15 mouse cellular contexts compared by ENCODE assay signal in genomic region chr17:83902523-83902922, GRCm38 (mm10). TPM values are rescaled to one million over a fixed set of nuclear protein-coding genes. Genes with fewer than 3 reads are reported as not detected.
A peak's percentile ranks its signal among the peaks of the same experiment; 100 is the strongest.
DNase-seq lines count a peak whose midpoint lies in the region; ATAC-seq lines count a peak whose summit lies in the region.
"Had no signal": no experiment of that assay in that cellular context is flagged by ENCODE, and none has a peak within 500 bp of the region (broad histone marks: within the 10 kb centered on the region; RNA-seq: fewer than 3 reads in every experiment).

No protein-coding gene starts in this region.

- no peaks in the 10 kb centered on the region for H3K9me3 ChIP-seq in stomach, embryonic 14.5 days (ENCODE audit: control insufficient read depth, low read depth, low read length)
- H3K9me3 ChIP-seq: liver, embryonic 13.5 days had no signal

- 63% methylated on average over 3 of the region's 3 CpGs for WGBS in stomach, embryonic 14.5 days

- H3K27me3 ChIP-seq in stomach, embryonic 14.5 days (ENCODE audit: control insufficient read depth, insufficient read depth, low read length), result no peaks in the 10 kb centered on the region

- no peak for ATAC-seq in CD4-positive, CD25-positive, alpha-beta regulatory T cell, adult 4 months
- peak; percentile 22 to 39; a peak in 3 of 4 replicates for ATAC-seq in hematopoietic stem cell, adult 5-6 weeks (replicated peaks in 1 of 2; ENCODE audit: insufficient read depth in 1 of 2, low FRiP score in 2 of 2, low TSS enrichment in 1 of 2, low read depth in 1 of 2, poor library complexity in 2 of 2, severe bottlenecking in 2 of 2)
- no peak for ATAC-seq in stomach, embryonic 14.5 days (ENCODE audit: insufficient number of reproducible peaks, insufficient read depth, low FRiP score, low read depth)
- ATAC-seq in megakaryocyte progenitor cell, adult 5-6 weeks (replicated peaks; ENCODE audit: poor library complexity), result no peak
- ATAC-seq: forebrain, postnatal 0 days had no signal

- peak overlapping the region; percentile 13; the same call in 1 of the 2 replicates for H3K27ac ChIP-seq in stomach, embryonic 14.5 days (ENCODE audit: low read length)
- H3K27ac ChIP-seq: liver, embryonic 13.5 days had no signal

- H3K9ac ChIP-seq in stomach, embryonic 14.5 days (replicated peaks; ENCODE audit: low read depth, low read length), result no peak overlapping the region
- H3K9ac ChIP-seq: forebrain, postnatal 0 days; liver, embryonic 13.5 days had no signal

- peaks cover 29% of the 10 kb centered on the region; the same call in 1 of the 2 replicates for H3K4me1 ChIP-seq in stomach, embryonic 14.5 days (ENCODE audit: control insufficient read depth, insufficient read depth, low read length)

- no peak overlapping the region for H3K4me3 ChIP-seq in stomach, embryonic 14.5 days (ENCODE audit: low read depth, low read length)
- H3K4me3 ChIP-seq: liver, embryonic 13.5 days had no signal

- H3K36me3 ChIP-seq in stomach, embryonic 14.5 days (ENCODE audit: control insufficient read depth, insufficient read depth, low read length), result no peaks in the 10 kb centered on the region
- H3K36me3 ChIP-seq: liver, embryonic 13.5 days had no signal

- no peak overlapping the region for H3K4me2 ChIP-seq in stomach, embryonic 14.5 days (replicated peaks; ENCODE audit: low read depth, low read length)
- H3K4me2 ChIP-seq: liver, embryonic 13.5 days had no signal

- DNase-seq in CD4-positive, CD25-positive, alpha-beta regulatory T cell, adult 2 months (ENCODE audit: low read depth, low spot score), result peak; percentile 29
- DNase-seq in NIH3T3 (ENCODE audit: low read depth), result peak; percentile 38
- no peak for DNase-seq in left cerebral cortex, adult 9 months (ENCODE audit: low spot score in 2 of 2)
- no peak for DNase-seq in lung, postnatal 4 days
- DNase-seq: cerebellum, adult 9-11 months; forebrain, postnatal 0 days; kidney, postnatal 36 days; layer of hippocampus, postnatal 36 days; liver, embryonic 13.5 days; lung, postnatal 36 days; right cerebral cortex, postnatal 14 days had no signal

RNA-seq across cellular contexts. Expression of gene Haao, which starts 54.8 kb away (rescaled TPM):
- polyA plus RNA-seq in CD4-positive, CD25-positive, alpha-beta regulatory T cell, adult 4 months (2017; shearing (Covaris generic)), result 1 to 10 TPM; 1.1 to 5.0 TPM
- 30.9 and 33.2 TPM in 2 replicates for total RNA-seq in hematopoietic stem cell, adult 5-6 weeks (2017)
- 0.27 and 1.1 TPM in 2 replicates for polyA plus RNA-seq in stomach, embryonic 14.5 days (2014; fragmentation: Nextera tagmentation; extraction: Ambion mirVana)
- 21.6 and 34.9 TPM in 2 replicates for total RNA-seq in megakaryocyte progenitor cell, adult 5-6 weeks (2015)
- 22.0 and 22.2 TPM in 2 replicates for total RNA-seq in megakaryocyte progenitor cell, adult 5-6 weeks (2017)
- total RNA-seq: forebrain, postnatal 0 days; layer of hippocampus, postnatal 36 days had no signal
- polyA plus RNA-seq: forebrain, postnatal 0 days had no signal

Comparison
In these comparisons a context has a peak if more than half of its experiments do, and no peak if none do; other contexts are left out.
1. DNase-seq: peak in CD4-positive, CD25-positive, alpha-beta regulatory T cell, adult 2 months (single experiment) and NIH3T3 (single experiment); none in left cerebral cortex, adult 9 months (0 of 2) and lung, postnatal 4 days (0 of 2).
2. ATAC-seq: peak in hematopoietic stem cell, adult 5-6 weeks (2 of 2); none in CD4-positive, CD25-positive, alpha-beta regulatory T cell, adult 4 months (single experiment), stomach, embryonic 14.5 days (single experiment) and megakaryocyte progenitor cell, adult 5-6 weeks (single experiment).